Mouse (Mus musculus) mesoderm, embryonic 11.5 days (tissue): Measurements from ENCODE around the gene Havcr2.
"Not testable (repeated sequence)": the region's sequence is repeated elsewhere in the genome, so short reads cannot be mapped to it uniquely, and the experiment has no call there.

Source experiments
- DNase-seq: peaks from one replicate; pipeline ENCODE4 v3.0.0-alpha.2; 2012; ENCODE audit warnings: low read depth, low spot score

The Havcr2 gene

GRCm38 (mm10) chr11:46454453-46455045, at the start of gene Havcr2:
TSS of gene Havcr2 (plus strand) at chr11:46454935.
- no peak for DNase-seq

- DNase-seq = no peak
Observed at GRCm38 (mm10) chr11:46404986-46405385, 49.7 kb upstream of the Havcr2 start.

GRCm38 (mm10) chr11:46406721-46407120, 48.0 kb upstream of the Havcr2 start:
- DNase-seq = no peak

- no peak for DNase-seq
Observed at GRCm38 (mm10) chr11:46410018-46410563, 44.6 kb upstream of the Havcr2 start.

GRCm38 (mm10) chr11:46418438-46418837, 36.3 kb upstream of the Havcr2 start:
- DNase-seq = no peak

GRCm38 (mm10) chr11:46418860-46419259, 35.9 kb upstream of the Havcr2 start:
- DNase-seq = no peak

- no peak for DNase-seq
Observed at GRCm38 (mm10) chr11:46421086-46421888, 33.4 kb upstream of the Havcr2 start.

- DNase-seq = not testable (repeated sequence)
Observed at GRCm38 (mm10) chr11:46428131-46428530, 26.6 kb upstream of the Havcr2 start.

- DNase-seq = no peak
Observed at GRCm38 (mm10) chr11:46430123-46430522, 24.6 kb upstream of the Havcr2 start.

- peak; percentile 87 for DNase-seq
Observed at GRCm38 (mm10) chr11:46431129-46431528, 23.6 kb upstream of the Havcr2 start.

- no peak for DNase-seq
Observed at GRCm38 (mm10) chr11:46435363-46435762, 19.4 kb upstream of the Havcr2 start.

- peak; percentile 98 for DNase-seq
Observed at GRCm38 (mm10) chr11:46436760-46437458, 17.8 kb upstream of the Havcr2 start, which contains the start of gene Med7. TSS of gene Med7 (plus strand) at chr11:46436925.

- DNase-seq = peak; percentile 75
Observed at GRCm38 (mm10) chr11:46437459-46438000, 17.2 kb upstream of the Havcr2 start.

- no peak for DNase-seq
Observed at GRCm38 (mm10) chr11:46439005-46439543, 15.7 kb upstream of the Havcr2 start.

- no peak for DNase-seq
Observed at GRCm38 (mm10) chr11:46441774-46442173, 13.0 kb upstream of the Havcr2 start.

- no peak for DNase-seq
Observed at GRCm38 (mm10) chr11:46443152-46443551, 11.6 kb upstream of the Havcr2 start.

GRCm38 (mm10) chr11:46443979-46444378, 10.8 kb upstream of the Havcr2 start:
- DNase-seq = no peak

GRCm38 (mm10) chr11:46446150-46446549, 8.6 kb upstream of the Havcr2 start:
- no peak for DNase-seq

GRCm38 (mm10) chr11:46447644-46448484, 6.9 kb upstream of the Havcr2 start:
- no peak for DNase-seq

- DNase-seq = no peak
Observed at GRCm38 (mm10) chr11:46449461-46450080, 5.2 kb upstream of the Havcr2 start.
